ENCODE assay signal across 8 mouse cellular contexts in genomic region chrX:159988002-159988960, GRCm38 (mm10). TPM values are rescaled to one million over a fixed set of nuclear protein-coding genes. Genes with fewer than 3 reads are reported as not detected.
A peak's percentile ranks its signal among the peaks of the same experiment; 100 is the strongest.
DNase-seq lines count a peak whose midpoint lies in the region; ATAC-seq and TF ChIP-seq lines count a peak whose summit lies in the region.

Gene Map3k15 (plus strand): TSS chrX:159988433.

- H3K9ac ChIP-seq in ES-E14 (ENCODE audit: insufficient read depth, low read depth, low read length, poor library complexity, severe bottlenecking): peak within 1 kb of the TSS; percentile 88
- no peak within 1 kb of the TSS for H3K9ac ChIP-seq in forebrain, postnatal 0 days

- H3K36me3 ChIP-seq in ES-E14 (ENCODE audit: control insufficient read depth, insufficient read depth, low read length, poor library complexity, severe bottlenecking): no peaks in the 10 kb centered on the region
- H3K36me3 ChIP-seq in forebrain, postnatal 0 days (ENCODE audit: insufficient read depth): no peaks in the 10 kb centered on the region

- peak; percentile 62 for TF ChIP-seq CTCF in forebrain, postnatal 0 days (IDR thresholded peaks at IDR 0.05; ENCODE audit: low read depth)

- H3K4me1 ChIP-seq in ES-E14 (ENCODE audit: control insufficient read depth in 2 of 2, insufficient read depth in 2 of 2, low read length in 2 of 2, poor library complexity in 1 of 2): no peaks in the 10 kb centered on the region
- H3K4me1 ChIP-seq in forebrain, postnatal 0 days (ENCODE audit: insufficient read depth): no peaks in the 10 kb centered on the region

- ATAC-seq in forebrain, postnatal 0 days: peak; percentile 70

- H3K27ac ChIP-seq in ES-E14 (ENCODE audit: insufficient read depth, low read depth, low read length, poor library complexity, severe bottlenecking): no peak within 1 kb of the TSS
- no peak within 1 kb of the TSS for H3K27ac ChIP-seq in forebrain, postnatal 0 days (ENCODE audit: low read depth, low read length)

- H3K9me3 ChIP-seq in ES-E14 (ENCODE audit: control insufficient read depth, insufficient read depth, low read depth, low read length): no peaks in the 10 kb centered on the region
- no peaks in the 10 kb centered on the region for H3K9me3 ChIP-seq in forebrain, postnatal 0 days (ENCODE audit: low read length)

- in situ Hi-C loops in ES-E14 (cut with MboI; ENCODE audit: low sequenced_read_pairs in 2 of 2, unreplicated experiment in 2 of 2): no loop called here

- peak; percentile 24 for DNase-seq in ES-E14 (ENCODE audit: low read depth, low spot score)
- peak; percentile 15 for DNase-seq in brain, adult 2 months (ENCODE audit: low read depth, low spot score)
- peak; percentile 38 for DNase-seq in forebrain, postnatal 0 days
- DNase-seq in heart, postnatal 4 days: peak; percentile 71
- peak; percentile 16 for DNase-seq in layer of hippocampus, postnatal 14 days (ENCODE audit: low spot score in 2 of 2)
- peak; percentile 77 to 80 for DNase-seq in lung, postnatal 4 days
- DNase-seq in retina, postnatal 1 day: peak; percentile 73
- peak; percentile 85 for DNase-seq in thymus, postnatal 4 days

- 33% methylated on average over 76 of the region's 108 CpGs for WGBS in forebrain, postnatal 0 days

- peak within 1 kb of the TSS; percentile 59 for H3K4me2 ChIP-seq in forebrain, postnatal 0 days (ENCODE audit: low read depth)

- H3K27me3 ChIP-seq in forebrain, postnatal 0 days (ENCODE audit: insufficient read depth, low read length): no peaks in the 10 kb centered on the region

- peak within 1 kb of the TSS; percentile 61 to 74; a peak in 3 of 4 replicates for H3K4me3 ChIP-seq in ES-E14 (ENCODE audit: insufficient read depth in 1 of 2, low read depth in 1 of 2, low read length in 2 of 2, poor library complexity in 1 of 2, severe bottlenecking in 1 of 2)
- H3K4me3 ChIP-seq in forebrain, postnatal 0 days (ENCODE audit: low read depth, low read length): peak within 1 kb of the TSS; percentile 39

TF ChIP-seq in ES-E14, 5 proteins besides CTCF, POLR2A, EP300 and RAD21:
- no peak for TF ChIP-seq ZC3H11A (IDR thresholded peaks at IDR 0.05; ENCODE audit: borderline replicate concordance, low read depth, low read length)
- TF ChIP-seq HCFC1 (IDR thresholded peaks at IDR 0.05; ENCODE audit: borderline replicate concordance, insufficient read depth, low read length): 0 out of 2 replicates have a peak, but pooled peaks have one; percentile 29
- no peak for TF ChIP-seq ZNF384 (IDR thresholded peaks at IDR 0.05; ENCODE audit: low read depth, low read length)
- TF ChIP-seq MAFK (IDR thresholded peaks at IDR 0.05; ENCODE audit: insufficient read depth, low read depth, low read length): no peak
- no peak for TF ChIP-seq CHD2 (IDR thresholded peaks at IDR 0.05; ENCODE audit: low read depth, low read length)

RNA-seq across cellular contexts. Expression of gene Map3k15, which starts in this region (rescaled TPM):
- 4.5 and 6.0 TPM in 2 replicates for total RNA-seq in ES-E14 (2012; rRNA removed)
- 1.2 and 1.3 TPM in 2 replicates for total RNA-seq in forebrain, postnatal 0 days (2014; rRNA removed)
- 0.21 and 0.22 TPM in 2 replicates for polyA plus RNA-seq in forebrain, postnatal 0 days (2015; fragmentation: Nextera tagmentation; extraction: Ambion mirVana)
- under 1 TPM; 0.56 to 0.69 TPM for total RNA-seq in heart, postnatal 4 days (2021)
- 1 to 10 TPM; 1.0 to 1.4 TPM for total RNA-seq in layer of hippocampus, postnatal 14 days (2021)

Comparison
In these comparisons a context has a peak if more than half of its experiments do, and no peak if none do; other contexts are left out.
1. Peak in DNase-seq in heart, postnatal 4 days; RNA of the gene not detected or under 1 TPM.
2. DNase-seq: peak in every context shown above with its lines; median percentile 85 in thymus, postnatal 4 days; 78 in lung, postnatal 4 days; 73 in retina, postnatal 1 day; 71 in heart, postnatal 4 days; 38 in forebrain, postnatal 0 days; 24 in ES-E14; 16 in layer of hippocampus, postnatal 14 days; 15 in brain, adult 2 months.